In genomic region chr12:54644947-54645346, GRCm38 (mm10) we compare ENCODE assay signal across 17 mouse cellular contexts. TPM values are rescaled to one million over a fixed set of nuclear protein-coding genes. Genes with fewer than 3 reads are reported as not detected.
A peak's percentile ranks its signal among the peaks of the same experiment; 100 is the strongest.
DNase-seq lines count a peak whose midpoint lies in the region; ATAC-seq and TF ChIP-seq lines count a peak whose summit lies in the region.
"Had no signal": no experiment of that assay in that cellular context is flagged by ENCODE, and none has a peak within 500 bp of the region (broad histone marks: within the 10 kb centered on the region; RNA-seq: fewer than 3 reads in every experiment).

No protein-coding gene starts in this region.

- H3K9ac ChIP-seq in liver, embryonic 14.5 days (replicated peaks) = no peak overlapping the region
- H3K9ac ChIP-seq in liver, embryonic 12.5 days = no peak overlapping the region
- no peak overlapping the region for H3K9ac ChIP-seq in forebrain, embryonic 11.5 days (ENCODE audit: low read length)
- H3K9ac ChIP-seq: embryonic facial prominence, embryonic 15.5 days; forebrain, embryonic 15.5 days; limb, embryonic 13.5 days; midbrain, embryonic 12.5 days had no signal

- 67% methylated on average over 2 of the region's 2 CpGs for WGBS in cerebellum, adult 2 months
- WGBS in liver, embryonic 14.5 days (ENCODE audit: insufficient replicate concordance) = 51% methylated on average over 2 of the region's 2 CpGs
- 65% methylated on average over 2 of the region's 2 CpGs for WGBS in liver, embryonic 12.5 days (ENCODE audit: insufficient replicate concordance)
- WGBS in forebrain, embryonic 11.5 days = 75% methylated on average over 2 of the region's 2 CpGs

- no peak for TF ChIP-seq POLR2A in cerebellum, adult 2 months (IDR thresholded peaks at IDR 0.05; ENCODE audit: borderline replicate concordance, insufficient read depth, low read length)
- no peak for TF ChIP-seq POLR2A in bone marrow macrophage, adult 2 months (IDR thresholded peaks at IDR 0.05; ENCODE audit: borderline replicate concordance, low read depth, low read length)

- TF ChIP-seq CTCF in cerebellum, adult 2 months (IDR thresholded peaks at IDR 0.05; ENCODE audit: borderline replicate concordance, insufficient read depth, low read depth, low read length) = 0 out of 2 replicates have a peak, but pooled peaks have one; percentile 5
- peak; percentile 74 for TF ChIP-seq CTCF in liver, embryonic 14.5 days (IDR thresholded peaks at IDR 0.05; ENCODE audit: low read depth)
- TF ChIP-seq CTCF in E14TG2a.4 (conservative IDR thresholded peaks at IDR 0.05; ENCODE audit: low read length) = peak; percentile 88
- TF ChIP-seq CTCF in bone marrow macrophage, adult 2 months (IDR thresholded peaks at IDR 0.05; ENCODE audit: low read depth, low read length) = peak; percentile 48

- ATAC-seq in liver, embryonic 14.5 days (ENCODE audit: insufficient read depth) = no peak
- no peak for ATAC-seq in liver, embryonic 12.5 days
- no peak for ATAC-seq in forebrain, embryonic 11.5 days (replicated peaks; ENCODE audit: low FRiP score)
- ATAC-seq in monocyte, adult 5-6 weeks (replicated peaks; ENCODE audit: insufficient number of reproducible peaks, low FRiP score, low TSS enrichment, poor library complexity, severe bottlenecking) = no peak
- ATAC-seq: forebrain, embryonic 15.5 days had no signal

- H3K27me3 ChIP-seq in cerebellum, adult 2 months (ENCODE audit: control insufficient read depth, insufficient read depth, low read length) = no peaks in the 10 kb centered on the region
- no peaks in the 10 kb centered on the region for H3K27me3 ChIP-seq in liver, embryonic 14.5 days (ENCODE audit: control insufficient read depth, insufficient read depth, low read length)
- H3K27me3 ChIP-seq in liver, embryonic 12.5 days (replicated peaks) = no peaks in the 10 kb centered on the region
- H3K27me3 ChIP-seq in E14TG2a.4 (ENCODE audit: insufficient read depth, low read length) = no peaks in the 10 kb centered on the region
- H3K27me3 ChIP-seq in forebrain, embryonic 11.5 days (ENCODE audit: control insufficient read depth, insufficient read depth, low read length) = no peaks in the 10 kb centered on the region
- H3K27me3 ChIP-seq: embryonic facial prominence, embryonic 15.5 days; forebrain, embryonic 15.5 days; limb, embryonic 13.5 days; midbrain, embryonic 12.5 days had no signal

- H3K9me3 ChIP-seq in liver, embryonic 14.5 days (ENCODE audit: control insufficient read depth, low read length) = no peaks in the 10 kb centered on the region
- no peaks in the 10 kb centered on the region for H3K9me3 ChIP-seq in liver, embryonic 12.5 days (replicated peaks)
- no peaks in the 10 kb centered on the region for H3K9me3 ChIP-seq in E14TG2a.4 (ENCODE audit: low read length)
- H3K9me3 ChIP-seq in forebrain, embryonic 11.5 days (ENCODE audit: control insufficient read depth, low read length) = no peaks in the 10 kb centered on the region
- H3K9me3 ChIP-seq: embryonic facial prominence, embryonic 15.5 days; forebrain, embryonic 15.5 days; hindbrain, embryonic 10.5 days; midbrain, embryonic 12.5 days had no signal

- no peak overlapping the region for H3K27ac ChIP-seq in cerebellum, adult 2 months (ENCODE audit: insufficient read depth, low read length)
- no peak overlapping the region for H3K27ac ChIP-seq in liver, embryonic 14.5 days
- no peak overlapping the region for H3K27ac ChIP-seq in liver, embryonic 12.5 days
- no peak overlapping the region for H3K27ac ChIP-seq in bone marrow macrophage, adult 2 months (ENCODE audit: insufficient read depth, low read depth, low read length)
- H3K27ac ChIP-seq in forebrain, embryonic 11.5 days (ENCODE audit: low read depth, low read length) = no peak overlapping the region
- H3K27ac ChIP-seq: embryonic facial prominence, embryonic 15.5 days; forebrain, embryonic 15.5 days; hindbrain, embryonic 10.5 days; limb, embryonic 13.5 days; midbrain, embryonic 12.5 days had no signal

- no peak overlapping the region for H3K4me3 ChIP-seq in cerebellum, adult 2 months (replicated peaks; ENCODE audit: insufficient read depth, low read depth, low read length)
- no peak overlapping the region for H3K4me3 ChIP-seq in liver, embryonic 14.5 days (ENCODE audit: insufficient read depth in 1 of 2, low read depth in 2 of 2, low read length in 2 of 2)
- H3K4me3 ChIP-seq in liver, embryonic 12.5 days = no peak overlapping the region
- no peak overlapping the region for H3K4me3 ChIP-seq in E14TG2a.4 (replicated peaks; ENCODE audit: low read length)
- H3K4me3 ChIP-seq in bone marrow macrophage, adult 2 months (ENCODE audit: insufficient read depth, low read length) = no peak overlapping the region
- H3K4me3 ChIP-seq in forebrain, embryonic 11.5 days (ENCODE audit: low read depth, low read length) = no peak overlapping the region
- H3K4me3 ChIP-seq: embryonic facial prominence, embryonic 15.5 days; forebrain, embryonic 15.5 days; hindbrain, embryonic 10.5 days; limb, embryonic 13.5 days; midbrain, embryonic 12.5 days had no signal

- no peak for TF ChIP-seq EP300 in liver, embryonic 14.5 days (IDR thresholded peaks at IDR 0.05; ENCODE audit: low read depth)

- no peaks in the 10 kb centered on the region for H3K36me3 ChIP-seq in liver, embryonic 14.5 days (replicated peaks; ENCODE audit: control insufficient read depth, insufficient read depth, low read depth)
- peaks cover 32% of the 10 kb centered on the region for H3K36me3 ChIP-seq in liver, embryonic 12.5 days
- H3K36me3 ChIP-seq in E14TG2a.4 (ENCODE audit: insufficient read depth, low read length) = peaks cover 8% of the 10 kb centered on the region
- H3K36me3 ChIP-seq in forebrain, embryonic 11.5 days (ENCODE audit: control insufficient read depth, insufficient read depth, low read length) = no peaks in the 10 kb centered on the region

- no peak overlapping the region for H3K4me2 ChIP-seq in liver, embryonic 14.5 days (ENCODE audit: low read depth)
- H3K4me2 ChIP-seq in liver, embryonic 12.5 days = no peak overlapping the region
- H3K4me2 ChIP-seq in forebrain, embryonic 11.5 days (ENCODE audit: low read depth, low read length, severe bottlenecking) = no peak overlapping the region
- H3K4me2 ChIP-seq: embryonic facial prominence, embryonic 15.5 days; forebrain, embryonic 15.5 days; limb, embryonic 13.5 days; midbrain, embryonic 12.5 days had no signal

- no peak for DNase-seq in cerebellum, adult 2 months
- no peak for DNase-seq in cerebellum, adult 8-10 months
- DNase-seq in liver, embryonic 14.5 days (ENCODE audit: low read depth in 3 of 3, low spot score in 3 of 3) = no peak
- DNase-seq in forebrain, embryonic 11.5 days (ENCODE audit: low spot score) = no peak
- DNase-seq: adrenal gland, adult 2 months; kidney, adult 18-20 months; kidney, postnatal 4 days; lung, postnatal 36 days had no signal

- no peaks in the 10 kb centered on the region; the same call in 1 of the 2 replicates for H3K4me1 ChIP-seq in cerebellum, adult 2 months (ENCODE audit: control insufficient read depth, insufficient read depth, low read length)
- H3K4me1 ChIP-seq in liver, embryonic 14.5 days (replicated peaks; ENCODE audit: control insufficient read depth in 2 of 2, insufficient read depth in 2 of 2, low read length in 1 of 2) = peaks cover 0 to 3% of the 10 kb centered on the region in 2 experiments; a peak in 1 of 4 replicates
- no peaks in the 10 kb centered on the region; the same call in 1 of the 2 replicates for H3K4me1 ChIP-seq in liver, embryonic 12.5 days
- no peaks in the 10 kb centered on the region for H3K4me1 ChIP-seq in E14TG2a.4 (replicated peaks; ENCODE audit: low read depth, low read length)
- H3K4me1 ChIP-seq in bone marrow macrophage, adult 2 months (ENCODE audit: control insufficient read depth, insufficient read depth, low read length) = peaks cover 11% of the 10 kb centered on the region
- H3K4me1 ChIP-seq in forebrain, embryonic 11.5 days (replicated peaks; ENCODE audit: control insufficient read depth, insufficient read depth, low read length) = no peaks in the 10 kb centered on the region
- H3K4me1 ChIP-seq: embryonic facial prominence, embryonic 15.5 days; forebrain, embryonic 15.5 days; hindbrain, embryonic 10.5 days; limb, embryonic 13.5 days; midbrain, embryonic 12.5 days had no signal

RNA-seq across cellular contexts. Expression of gene Sptssa, which starts 11.4 kb away (rescaled TPM):
- 50.6 and 52.9 TPM in 2 replicates for polyA plus RNA-seq in cerebellum, adult 2 months (2012; rRNA removed)
- 27.0 and 32.1 TPM in 2 replicates for polyA plus RNA-seq in liver, embryonic 14.5 days (2012; rRNA removed)
- 65.1 and 65.2 TPM in 2 replicates for polyA plus RNA-seq in liver, embryonic 14.5 days (2014; fragmentation: Nextera tagmentation; extraction: Ambion mirVana)
- 58.8 and 58.9 TPM in 2 replicates for polyA plus RNA-seq in liver, embryonic 12.5 days (2016; fragmentation: Nextera tagmentation; extraction: Ambion mirVana)
- polyA plus RNA-seq in bone marrow macrophage, adult 2 months (2012; ENCODE audit: insufficient read depth, insufficient read length, missing spikeins) = 239 and 270 TPM in 2 replicates
- 170 and 179 TPM in 2 replicates for polyA plus RNA-seq in forebrain, embryonic 11.5 days (2014; fragmentation: Nextera tagmentation; extraction: Ambion mirVana)
- 74.5 to 129 TPM (median 113 TPM) in 3 replicates for total RNA-seq in monocyte, adult 5-6 weeks (2017)

RNA-seq across cellular contexts. Expression of gene Eapp, which starts 50.8 kb away (rescaled TPM):
- 27.4 and 28.6 TPM in 2 replicates for polyA plus RNA-seq in cerebellum, adult 2 months (2012; rRNA removed)
- polyA plus RNA-seq in liver, embryonic 14.5 days (2012; rRNA removed) = 4.0 and 8.7 TPM in 2 replicates
- polyA plus RNA-seq in liver, embryonic 14.5 days (2014; fragmentation: Nextera tagmentation; extraction: Ambion mirVana) = 41.8 and 45.7 TPM in 2 replicates
- polyA plus RNA-seq in liver, embryonic 12.5 days (2016; fragmentation: Nextera tagmentation; extraction: Ambion mirVana) = 47.1 and 48.3 TPM in 2 replicates
- polyA plus RNA-seq in bone marrow macrophage, adult 2 months (2012; ENCODE audit: insufficient read depth, insufficient read length, missing spikeins) = 45.7 and 58.2 TPM in 2 replicates
- 76.1 and 78.4 TPM in 2 replicates for polyA plus RNA-seq in forebrain, embryonic 11.5 days (2014; fragmentation: Nextera tagmentation; extraction: Ambion mirVana)
- 63.1 to 85.9 TPM (median 71.5 TPM) in 3 replicates for total RNA-seq in monocyte, adult 5-6 weeks (2017)

Comparison
In these comparisons a context has a peak if more than half of its experiments do, and no peak if none do; other contexts are left out.
1. CTCF ChIP-seq: peak in every context shown above with its lines; median percentile 88 in E14TG2a.4; 74 in liver, embryonic 14.5 days; 48 in bone marrow macrophage, adult 2 months; 5 in cerebellum, adult 2 months.